Mouse (Mus musculus): Measurements from ENCODE around the gene Fancd2os.

DNA sequence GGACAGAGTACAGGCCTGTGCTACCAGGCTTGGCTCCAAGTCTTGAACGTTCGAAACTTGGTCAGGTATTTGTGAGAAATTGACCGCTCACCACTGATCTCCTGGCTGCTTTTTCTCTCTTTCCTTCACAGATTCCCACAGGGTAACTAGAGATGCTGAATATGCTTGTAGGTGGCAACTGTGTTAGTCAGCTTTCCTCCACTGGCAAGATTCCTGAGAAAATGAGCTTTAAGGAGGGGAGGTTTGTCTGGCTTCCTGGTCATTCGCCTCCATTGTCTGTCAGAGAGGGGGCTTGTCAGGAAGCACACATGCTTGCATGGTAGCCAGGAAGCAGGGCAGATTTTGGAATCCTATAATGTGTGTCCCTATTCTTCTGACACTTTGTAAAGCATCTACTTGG is 17.5 kb downstream of the Fancd2os start:
- TF ChIP-seq CTCF (IDR thresholded peaks at IDR 0.05; ENCODE audit: borderline replicate concordance, insufficient read depth, low read depth, low read length): no peak
- TF ChIP-seq POLR2A (IDR thresholded peaks at IDR 0.05; ENCODE audit: borderline replicate concordance, insufficient read depth, low read length): no peak

Measured in cerebellum, adult 2 months (tissue).